Mouse (Mus musculus): Measurements from ENCODE around the gene Ppp1r14a. TPM values are rescaled to one million over a fixed set of nuclear protein-coding genes. Genes with fewer than 3 reads are reported as not detected.

Ppp1r14a gene
- polyA plus RNA-seq, 1 experiment from 2014 or later = 33.9 TPM

DNA sequence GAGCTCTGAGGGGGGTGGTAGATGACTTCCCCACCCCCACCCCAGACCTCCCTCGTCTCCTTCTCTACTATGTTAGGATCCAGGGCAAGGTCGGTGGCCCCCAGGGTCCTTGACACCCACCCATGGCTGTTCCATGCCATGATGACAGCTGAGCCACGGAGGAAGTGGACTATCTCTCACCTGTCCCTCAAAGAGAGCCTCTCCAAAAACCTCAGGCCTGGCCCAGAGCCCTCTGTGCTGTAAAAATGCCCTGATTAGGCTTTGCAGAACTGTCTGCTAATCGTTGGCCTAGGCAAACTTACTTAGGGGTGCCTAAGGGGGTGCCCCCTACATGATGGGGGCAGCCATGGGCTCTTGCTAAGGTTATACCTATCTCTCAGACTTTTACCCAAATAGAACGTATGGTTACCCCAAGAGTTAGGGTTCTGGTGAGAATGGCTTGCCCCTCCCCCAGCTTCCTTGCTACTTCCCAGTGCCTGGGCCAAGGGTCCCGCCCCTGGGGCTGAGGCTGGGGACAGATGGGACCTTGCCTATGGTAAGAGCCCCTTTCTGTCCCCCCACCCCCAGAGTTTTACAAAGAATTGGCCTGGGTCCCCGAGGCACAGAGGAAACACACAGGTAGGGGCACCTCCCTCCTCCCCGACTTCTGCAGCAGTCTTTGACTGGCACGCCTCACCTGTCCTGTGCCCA, 24.6 kb downstream of the Ppp1r14a start:
- Histone ChIP-seq H3K4me2 (replicated peaks; ENCODE audit: low read depth, low read length) (no peak overlapping the region), H3K4me1 (replicated peaks; ENCODE audit: control insufficient read depth, insufficient read depth, low read length) (peaks cover 43% of the 10 kb centered on the region), H3K4me3 (ENCODE audit: low read depth, low read length) (no peak overlapping the region), H3K9ac (ENCODE audit: low read depth, low read length) (no peak overlapping the region), H3K27me3 (ENCODE audit: control insufficient read depth, insufficient read depth, low read length) (no peaks in the 10 kb centered on the region), H3K9me3 (ENCODE audit: control insufficient read depth, low read length) (no peaks in the 10 kb centered on the region), H3K27ac (ENCODE audit: low read depth, low read length) (no peak overlapping the region), H3K36me3 (ENCODE audit: control insufficient read depth, insufficient read depth, low read length) (peaks cover 8% of the 10 kb centered on the region)
- no peak for ATAC-seq (ENCODE audit: low FRiP score)
- 56% methylated on average over 9 of the region's 9 CpGs for WGBS
- no peak for DNase-seq (ENCODE audit: low spot score)

- no peaks in the 10 kb centered on the region for H3K9me3 ChIP-seq (ENCODE audit: control insufficient read depth, low read length)
- WGBS = 54% methylated on average over 13 of the region's 13 CpGs
- peak; percentile 28; the same call in 1 of the 2 replicates for ATAC-seq (ENCODE audit: low FRiP score)
- H3K9ac ChIP-seq (ENCODE audit: low read depth, low read length) = no peak overlapping the region
- peak; percentile 77 for DNase-seq (ENCODE audit: low spot score)
- H3K27me3 ChIP-seq (ENCODE audit: control insufficient read depth, insufficient read depth, low read length) = no peaks in the 10 kb centered on the region
- peak overlapping the region; percentile 47; the same call in 1 of the 2 replicates for H3K27ac ChIP-seq (ENCODE audit: low read depth, low read length)
- H3K4me2 ChIP-seq (replicated peaks; ENCODE audit: low read depth, low read length) = no peak overlapping the region
- no peak overlapping the region for H3K4me3 ChIP-seq (ENCODE audit: low read depth, low read length)
- peaks cover 44% of the 10 kb centered on the region for H3K4me1 ChIP-seq (replicated peaks; ENCODE audit: control insufficient read depth, insufficient read depth, low read length)
- H3K36me3 ChIP-seq (ENCODE audit: control insufficient read depth, insufficient read depth, low read length) = peaks cover 8% of the 10 kb centered on the region
Measured at GRCm38 (mm10) chr7:29314844-29315628, 25.9 kb downstream of the Ppp1r14a start.

GRCm38 (mm10) chr7:29316137-29316734, 27.1 kb downstream of the Ppp1r14a start:
- Histone ChIP-seq H3K27ac (ENCODE audit: low read depth, low read length) (peak overlapping the region; percentile 95), H3K27me3 (ENCODE audit: control insufficient read depth, insufficient read depth, low read length) (no peaks in the 10 kb centered on the region), H3K9me3 (ENCODE audit: control insufficient read depth, low read length) (no peaks in the 10 kb centered on the region), H3K9ac (ENCODE audit: low read depth, low read length) (0 out of 2 replicates have a peak overlapping the region, but pooled peaks have one; percentile 11), H3K4me2 (replicated peaks; ENCODE audit: low read depth, low read length) (no peak overlapping the region), H3K4me3 (ENCODE audit: low read depth, low read length) (no peak overlapping the region), H3K36me3 (ENCODE audit: control insufficient read depth, insufficient read depth, low read length) (peaks cover 6% of the 10 kb centered on the region), H3K4me1 (replicated peaks; ENCODE audit: control insufficient read depth, insufficient read depth, low read length) (peaks cover 44% of the 10 kb centered on the region)
- ATAC-seq (ENCODE audit: low FRiP score) = no peak
- no peak for DNase-seq (ENCODE audit: low spot score)
- 54% methylated on average over 16 of the region's 17 CpGs for WGBS

- DNase-seq (ENCODE audit: low spot score) = peak; percentile 62
- peaks cover 44% of the 10 kb centered on the region for H3K4me1 ChIP-seq (replicated peaks; ENCODE audit: control insufficient read depth, insufficient read depth, low read length)
Measured at GRCm38 (mm10) chr7:29316976-29317375, 27.9 kb downstream of the Ppp1r14a start.

GRCm38 (mm10) chr7:29317558-29317957, 28.4 kb downstream of the Ppp1r14a start:
- H3K9me3 ChIP-seq (ENCODE audit: control insufficient read depth, low read length) = no peaks in the 10 kb centered on the region
- peak overlapping the region; percentile 54 for H3K9ac ChIP-seq (ENCODE audit: low read depth, low read length)
- peak; percentile 80 for ATAC-seq (ENCODE audit: low FRiP score)
- 0% methylated on average over 2 of the region's 2 CpGs for WGBS
- peaks cover 44% of the 10 kb centered on the region for H3K4me1 ChIP-seq (replicated peaks; ENCODE audit: control insufficient read depth, insufficient read depth, low read length)
- peak; percentile 88 for DNase-seq (ENCODE audit: low spot score)
- H3K36me3 ChIP-seq (ENCODE audit: control insufficient read depth, insufficient read depth, low read length) = no peaks in the 10 kb centered on the region; the same call in 1 of the 2 replicates
- H3K27me3 ChIP-seq (ENCODE audit: control insufficient read depth, insufficient read depth, low read length) = no peaks in the 10 kb centered on the region
- peak overlapping the region; percentile 33 for H3K4me2 ChIP-seq (replicated peaks; ENCODE audit: low read depth, low read length)
- peak overlapping the region; percentile 95 for H3K27ac ChIP-seq (ENCODE audit: low read depth, low read length)
- H3K4me3 ChIP-seq (ENCODE audit: low read depth, low read length) = no peak overlapping the region

More at GRCm38 (mm10) chr7:29316976-29317375, 27.9 kb downstream of the Ppp1r14a start:
- no peaks in the 10 kb centered on the region; the same call in 1 of the 2 replicates for H3K36me3 ChIP-seq (ENCODE audit: control insufficient read depth, insufficient read depth, low read length)
- 4% methylated on average over 10 of the region's 10 CpGs for WGBS
- peak overlapping the region; percentile 54; the same call in 1 of the 2 replicates for H3K9ac ChIP-seq (ENCODE audit: low read depth, low read length)
- no peak overlapping the region for H3K4me3 ChIP-seq (ENCODE audit: low read depth, low read length)
- H3K27ac ChIP-seq (ENCODE audit: low read depth, low read length) = peak overlapping the region; percentile 95
- H3K27me3 ChIP-seq (ENCODE audit: control insufficient read depth, insufficient read depth, low read length) = no peaks in the 10 kb centered on the region
- H3K9me3 ChIP-seq (ENCODE audit: control insufficient read depth, low read length) = no peaks in the 10 kb centered on the region
- H3K4me2 ChIP-seq (replicated peaks; ENCODE audit: low read depth, low read length) = peak overlapping the region; percentile 33; the same call in 1 of the 2 replicates
- peak; percentile 31 for ATAC-seq (ENCODE audit: low FRiP score)

DNA sequence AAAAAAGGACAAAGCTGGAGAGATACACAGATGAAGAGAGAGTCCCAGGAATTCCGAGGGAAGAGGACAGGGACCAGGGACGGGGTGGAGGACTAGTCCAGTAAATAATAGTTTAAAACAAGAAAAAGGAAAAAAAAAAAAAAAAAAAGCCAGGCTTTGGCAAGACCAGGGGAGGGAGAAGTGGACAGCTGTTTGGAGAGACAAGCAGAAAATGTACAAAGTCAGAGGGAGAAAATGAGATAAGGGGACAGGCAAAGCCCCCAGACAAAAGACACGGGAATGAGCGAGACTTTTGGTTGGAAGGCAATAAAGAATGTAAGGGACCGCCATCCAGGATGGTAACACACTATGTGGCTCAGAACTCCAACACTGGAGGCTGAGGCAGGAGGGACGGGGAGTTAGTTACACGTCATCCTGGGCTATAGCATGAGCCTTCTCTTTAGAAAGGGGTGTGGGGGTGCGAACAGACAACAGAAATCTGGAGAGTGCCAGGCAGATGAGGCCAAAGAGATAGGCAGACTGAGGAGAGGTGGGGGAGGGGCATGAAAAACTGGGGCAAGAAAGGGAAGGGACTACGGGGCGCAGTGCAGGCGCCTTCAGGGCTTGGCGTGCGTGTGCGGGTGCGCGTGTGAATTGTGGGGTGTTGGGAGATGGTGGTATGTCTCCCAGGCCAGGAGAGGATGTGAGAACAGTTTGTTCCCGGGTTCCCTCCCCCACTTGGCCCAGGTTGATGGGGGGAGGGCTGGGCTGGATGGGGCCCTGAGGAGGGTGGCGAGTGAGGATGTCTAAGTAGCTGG, 29.2 kb downstream of the Ppp1r14a start:
- H3K27ac ChIP-seq (ENCODE audit: low read depth, low read length) = peak overlapping the region; percentile 95
- H3K9ac ChIP-seq (ENCODE audit: low read depth, low read length) = peak overlapping the region; percentile 54
- H3K4me2 ChIP-seq (replicated peaks; ENCODE audit: low read depth, low read length) = peak overlapping the region; percentile 43
- WGBS = 2% methylated on average over 18 of the region's 18 CpGs
- no peak overlapping the region; the same call in none of the 2 replicates for H3K4me3 ChIP-seq (ENCODE audit: low read depth, low read length)
- H3K27me3 ChIP-seq (ENCODE audit: control insufficient read depth, insufficient read depth, low read length) = no peaks in the 10 kb centered on the region
- peak; percentile 71 for DNase-seq (ENCODE audit: low spot score)
- peaks cover 44% of the 10 kb centered on the region for H3K4me1 ChIP-seq (replicated peaks; ENCODE audit: control insufficient read depth, insufficient read depth, low read length)
- H3K36me3 ChIP-seq (ENCODE audit: control insufficient read depth, insufficient read depth, low read length) = no peaks in the 10 kb centered on the region; the same call in 1 of the 2 replicates
- H3K9me3 ChIP-seq (ENCODE audit: control insufficient read depth, low read length) = no peaks in the 10 kb centered on the region
- ATAC-seq (ENCODE audit: low FRiP score) = peak; percentile 18; the same call in 1 of the 2 replicates

DNA sequence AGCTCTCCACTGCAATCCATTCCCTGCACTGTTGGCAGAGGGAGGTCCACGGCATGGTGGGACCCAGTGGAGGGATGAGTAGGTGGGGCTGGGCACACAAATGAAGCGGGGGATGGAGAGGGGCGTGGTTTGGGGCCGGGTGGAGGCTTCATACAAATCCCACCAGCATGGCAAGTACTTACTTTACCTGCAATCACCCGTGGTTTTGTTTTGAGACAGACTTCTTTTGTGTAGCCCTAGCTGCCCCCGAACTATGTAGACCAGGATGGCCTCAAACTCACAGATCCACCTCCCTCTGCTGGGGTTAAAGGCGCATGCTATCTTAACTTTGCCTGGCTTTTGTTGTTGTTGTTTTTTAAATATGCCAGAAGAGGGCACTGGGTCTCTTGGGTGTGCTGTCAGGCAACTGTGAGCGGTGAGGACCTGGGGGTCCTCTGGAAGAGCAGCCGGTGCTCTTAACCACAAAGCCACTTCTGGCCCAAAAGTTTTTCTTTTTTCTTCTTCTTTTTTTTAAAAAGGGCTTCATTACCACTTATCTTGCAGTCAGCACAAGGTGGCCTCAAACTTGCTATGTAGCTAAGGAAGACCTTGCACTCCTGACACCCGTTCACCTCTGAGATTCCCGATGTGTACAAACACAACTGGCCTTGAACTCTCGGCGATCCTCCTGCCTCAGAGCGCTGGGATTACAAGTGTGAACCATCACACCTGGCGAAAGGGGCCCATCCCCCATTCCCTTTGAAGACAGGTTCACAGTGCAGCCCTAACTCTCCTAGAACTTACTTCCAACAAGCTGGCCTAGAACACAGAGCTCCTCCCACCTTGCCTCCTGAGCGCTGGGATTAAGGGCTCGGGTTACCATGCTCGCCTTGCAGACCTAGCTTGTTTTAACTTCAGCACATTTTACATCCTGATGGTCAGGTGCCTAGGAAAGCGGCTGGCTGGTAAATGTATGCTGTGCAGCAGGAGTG, 30.5 kb downstream of the Ppp1r14a start:
- Histone ChIP-seq H3K4me1 (replicated peaks; ENCODE audit: control insufficient read depth, insufficient read depth, low read length) (peaks cover 35% of the 10 kb centered on the region), H3K4me2 (replicated peaks; ENCODE audit: low read depth, low read length) (peak overlapping the region; percentile 43), H3K4me3 (ENCODE audit: low read depth, low read length) (peak overlapping the region; percentile 16; the same call in 1 of the 2 replicates), H3K36me3 (ENCODE audit: control insufficient read depth, insufficient read depth, low read length) (no peaks in the 10 kb centered on the region; the same call in 1 of the 2 replicates), H3K9me3 (ENCODE audit: control insufficient read depth, low read length) (no peaks in the 10 kb centered on the region), H3K27ac (ENCODE audit: low read depth, low read length) (peak overlapping the region; percentile 95), H3K9ac (ENCODE audit: low read depth, low read length) (peak overlapping the region; percentile 54; the same call in 1 of the 2 replicates), H3K27me3 (ENCODE audit: control insufficient read depth, insufficient read depth, low read length) (no peaks in the 10 kb centered on the region)
- ATAC-seq (ENCODE audit: low FRiP score) = no peak
- peak; percentile 46 for DNase-seq (ENCODE audit: low spot score)
- WGBS = 13% methylated on average over 19 of the region's 19 CpGs
